Mouse (Mus musculus) MEL (cell line): ENCODE measurements around the gene Dus4l.
"Not testable (repeated sequence)": the region's sequence is repeated elsewhere in the genome, so short reads cannot be mapped to it uniquely, and the experiment has no call there.

Experiments
- CHD2 ChIP-seq: IDR thresholded peaks from 2 replicates; pipeline ENCODE4 v1.6.1; 2011; ENCODE audit warnings: low read length, improper control_type of control experiment
- CTCF ChIP-seq, 3 experiments: IDR thresholded peaks in 2 of 3; conservative IDR thresholded peaks in 1 of 3; 2 replicates each; pipeline ENCODE4 v1.5.1; 2011 to 2012; ENCODE audit warnings: low read length in 3 of 3, low read depth in 2 of 3, mild to moderate bottlenecking in 2 of 3, improper control_type of control experiment in 1 of 3, inconsistent platforms in 1 of 3, mixed read lengths in 1 of 3, moderate library complexity in 1 of 3; ENCODE audit not compliant: control insufficient read depth in 1 of 3, insufficient read depth in 1 of 3, poor library complexity in 1 of 3, severe bottlenecking in 1 of 3
- EP300 ChIP-seq, 2 experiments: IDR thresholded peaks; 2 replicates each; pipeline ENCODE4 v1.6.1; 2011; ENCODE audit warnings: improper control_type of control experiment in 2 of 2, low read length in 2 of 2, low read depth in 1 of 2, mild to moderate bottlenecking in 1 of 2
- GATA1 ChIP-seq: IDR thresholded peaks from 2 replicates; pipeline ENCODE4 v1.6.1; 2011; ENCODE audit warnings: low read depth, low read length, improper control_type of control experiment
- KAT2A ChIP-seq: conservative IDR thresholded peaks from 2 replicates; pipeline ENCODE4 v1.6.1; 2012; ENCODE audit warnings: low read depth, low read length, improper control_type of control experiment, inconsistent platforms
- MAZ ChIP-seq: IDR thresholded peaks from 2 replicates; pipeline ENCODE4 v1.6.1; 2012; ENCODE audit warnings: low read depth, mild to moderate bottlenecking, inconsistent platforms, low read length, improper control_type of control experiment
- MEF2A ChIP-seq: IDR thresholded peaks from 2 replicates; pipeline ENCODE4 v1.6.1; 2014; ENCODE audit warnings: low read depth, mild to moderate bottlenecking, inconsistent platforms, low read length, improper control_type of control experiment; ENCODE audit not compliant: poor library complexity, insufficient replicate concordance, severe bottlenecking; ENCODE audit errors: extremely low read depth
- MYC ChIP-seq: IDR thresholded peaks from 2 replicates; pipeline ENCODE4 v1.6.1; 2011; ENCODE audit warnings: low read depth, mild to moderate bottlenecking, low read length, improper control_type of control experiment, moderate library complexity
- NELFE ChIP-seq: IDR thresholded peaks from 2 replicates; pipeline ENCODE4 v1.6.1; 2011; ENCODE audit warnings: low read depth, low read length, improper control_type of control experiment
- POLR2A ChIP-seq, 2 experiments: IDR thresholded peaks; 2 replicates each; pipeline ENCODE4 v1.6.1; 2011 to 2012; ENCODE audit warnings: low read length in 2 of 2, mild to moderate bottlenecking in 2 of 2, control low read depth in 1 of 2, improper control_type of control experiment in 1 of 2, low read depth in 1 of 2, moderate library complexity in 1 of 2; ENCODE audit not compliant: control insufficient read depth in 1 of 2, insufficient read depth in 1 of 2, poor library complexity in 1 of 2
- POLR2AphosphoS5 ChIP-seq: IDR thresholded peaks from 2 replicates; pipeline ENCODE4 v1.6.1; 2012; ENCODE audit warnings: low read depth, borderline replicate concordance, mild to moderate bottlenecking, inconsistent platforms, low read length, moderate library complexity, mixed read lengths
- ZC3H11A ChIP-seq: IDR thresholded peaks from 2 replicates; pipeline ENCODE4 v1.6.1; 2012; ENCODE audit warnings: low read depth, mild to moderate bottlenecking, inconsistent platforms, low read length, improper control_type of control experiment
- ZMIZ1 ChIP-seq: IDR thresholded peaks from 2 replicates; pipeline ENCODE4 v1.6.1; 2012; ENCODE audit warnings: low read depth, mild to moderate bottlenecking, inconsistent platforms, low read length, improper control_type of control experiment, moderate library complexity

DNA sequence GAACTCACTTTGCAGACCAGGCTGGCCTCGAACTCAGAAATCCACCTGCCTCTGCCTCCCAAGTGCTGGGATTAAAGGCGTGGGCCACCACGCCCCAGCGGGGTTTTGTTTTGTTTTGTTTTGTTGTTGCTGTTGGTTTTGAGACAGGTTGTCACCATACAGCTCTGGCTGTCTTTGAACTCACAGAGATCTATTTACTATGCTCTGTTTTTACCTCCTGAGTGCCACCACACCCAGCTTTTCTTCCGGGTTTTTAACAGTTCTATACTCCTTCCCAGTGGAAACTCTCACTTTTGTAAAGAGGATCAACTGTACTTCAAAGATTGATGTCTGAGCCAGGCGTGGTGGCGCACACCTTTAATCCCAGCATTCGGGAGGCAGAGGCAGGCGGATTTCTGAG, 26.2 kb downstream of the Dus4l start:
- TF ChIP-seq ZMIZ1; GATA1; CTCF (IDR thresholded peaks at IDR 0.05 in 2 of 3, conservative IDR thresholded peaks at IDR 0.05 in 1 of 3; ENCODE audit: control insufficient read depth in 1 of 3, insufficient read depth in 1 of 3, low read depth in 2 of 3, low read length in 3 of 3, poor library complexity in 1 of 3, severe bottlenecking in 1 of 3); MEF2A; EP300 (IDR thresholded peaks at IDR 0.05; ENCODE audit: low read depth in 1 of 2, low read length in 2 of 2); CHD2; POLR2AphosphoS5; NELFE; POLR2A (IDR thresholded peaks at IDR 0.05; ENCODE audit: control insufficient read depth in 1 of 2, insufficient read depth in 1 of 2, low read depth in 1 of 2, low read length in 2 of 2, poor library complexity in 1 of 2); ZC3H11A; MYC; KAT2A; MAZ: not testable (repeated sequence)
